ENCODE assay signal across 8 mouse cellular contexts in genomic region chr1:78657021-78657629, GRCm38 (mm10). TPM values are rescaled to one million over a fixed set of nuclear protein-coding genes. Genes with fewer than 3 reads are reported as not detected.
DNase-seq lines count a peak whose midpoint lies in the region; ATAC-seq and TF ChIP-seq lines count a peak whose summit lies in the region.

No protein-coding gene starts in this region.

- no peaks in the 10 kb centered on the region for H3K36me3 ChIP-seq in lung, embryonic 16.5 days (ENCODE audit: control insufficient read depth, insufficient read depth, low read length)
- H3K36me3 ChIP-seq in limb, embryonic 12.5 days, result no peaks in the 10 kb centered on the region

- H3K9ac ChIP-seq in lung, embryonic 16.5 days (ENCODE audit: low read length), result peak overlapping the region; percentile 68
- peak overlapping the region; percentile 54 for H3K9ac ChIP-seq in limb, embryonic 12.5 days (replicated peaks)

- H3K4me1 ChIP-seq in lung, embryonic 16.5 days (replicated peaks; ENCODE audit: control insufficient read depth, insufficient read depth, low read length), result peaks cover 15% of the 10 kb centered on the region
- H3K4me1 ChIP-seq in limb, embryonic 12.5 days (replicated peaks), result peaks cover 43% of the 10 kb centered on the region
- H3K4me1 ChIP-seq in olfactory bulb, adult 2 months (ENCODE audit: control insufficient read depth, insufficient read depth, low read length), result no peaks in the 10 kb centered on the region

- no peaks in the 10 kb centered on the region for H3K27me3 ChIP-seq in lung, embryonic 16.5 days (ENCODE audit: control insufficient read depth, insufficient read depth, low read depth, low read length)
- H3K27me3 ChIP-seq in limb, embryonic 12.5 days, result no peaks in the 10 kb centered on the region

- no peak for ATAC-seq in lung, embryonic 16.5 days (ENCODE audit: low read depth)
- no peak for ATAC-seq in limb, embryonic 12.5 days (ENCODE audit: insufficient number of reproducible peaks, insufficient read depth, low FRiP score, low TSS enrichment, low read depth)

- TF ChIP-seq CTCF in olfactory bulb, adult 2 months (IDR thresholded peaks at IDR 0.05; ENCODE audit: insufficient read depth, low read depth, low read length), result no peak

- H3K4me2 ChIP-seq in lung, embryonic 16.5 days (ENCODE audit: low read depth, low read length), result peak overlapping the region; percentile 79
- peak overlapping the region; percentile 72 for H3K4me2 ChIP-seq in limb, embryonic 12.5 days

- no peaks in the 10 kb centered on the region for H3K9me3 ChIP-seq in lung, embryonic 16.5 days (ENCODE audit: control insufficient read depth, low read length)
- no peaks in the 10 kb centered on the region for H3K9me3 ChIP-seq in limb, embryonic 12.5 days

- TF ChIP-seq POLR2A in olfactory bulb, adult 2 months (IDR thresholded peaks at IDR 0.05; ENCODE audit: insufficient read depth, low read depth, low read length), result no peak

- peak overlapping the region; percentile 94 for H3K4me3 ChIP-seq in lung, embryonic 16.5 days (ENCODE audit: low read length)
- peak overlapping the region; percentile 93 for H3K4me3 ChIP-seq in limb, embryonic 12.5 days (replicated peaks)
- peak overlapping the region; percentile 98 for H3K4me3 ChIP-seq in olfactory bulb, adult 2 months (ENCODE audit: insufficient read depth, low read depth, low read length)

- peak; percentile 10 for DNase-seq in cerebellum, adult 11-12 months
- no peak for DNase-seq in cerebellum, postnatal 10 days
- DNase-seq in lung, postnatal 10 days, result no peak
- no peak for DNase-seq in gastrocnemius, postnatal 10 days
- DNase-seq in cerebellum, adult 8-10 months, result no peak

- H3K27ac ChIP-seq in lung, embryonic 16.5 days (ENCODE audit: low read length), result peak overlapping the region; percentile 67
- peak overlapping the region; percentile 98 for H3K27ac ChIP-seq in limb, embryonic 12.5 days
- H3K27ac ChIP-seq in olfactory bulb, adult 2 months (ENCODE audit: insufficient read depth, low read depth, low read length), result peak overlapping the region; percentile 64

- WGBS in lung, embryonic 16.5 days, result 25% methylated on average over 22 of the region's 22 CpGs
- WGBS in limb, embryonic 12.5 days, result 27% methylated on average over 22 of the region's 22 CpGs
- WGBS in olfactory bulb, adult 2 months, result 26% methylated on average over 22 of the region's 22 CpGs

RNA-seq across cellular contexts. Expression of gene Acsl3, which starts 0.5 kb away (rescaled TPM):
- 38.5 and 40.7 TPM in 2 replicates for polyA plus RNA-seq in lung, embryonic 16.5 days (2015; fragmentation: Nextera tagmentation; extraction: Ambion mirVana)
- 78.8 and 88.2 TPM in 2 replicates for polyA plus RNA-seq in limb, embryonic 12.5 days (2016; fragmentation: Nextera tagmentation; extraction: Ambion mirVana)
- 297 TPM in 1 of 2 replicates, not detected in the other for polyA plus RNA-seq in olfactory bulb, adult 2 months (2012; ENCODE audit: insufficient read depth, insufficient read length, low replicate concordance, missing spikeins)
- total RNA-seq in gastrocnemius, postnatal 10 days (2021), result 10 to 100 TPM; 11.3 to 14.1 TPM

RNA-seq across cellular contexts. Expression of gene Utp14b, which starts 0.7 kb away (rescaled TPM):
- 2.8 and 3.1 TPM in 2 replicates for polyA plus RNA-seq in lung, embryonic 16.5 days (2015; fragmentation: Nextera tagmentation; extraction: Ambion mirVana)
- 4.1 and 5.0 TPM in 2 replicates for polyA plus RNA-seq in limb, embryonic 12.5 days (2016; fragmentation: Nextera tagmentation; extraction: Ambion mirVana)
- not detected in 2 replicates for polyA plus RNA-seq in olfactory bulb, adult 2 months (2012; ENCODE audit: insufficient read depth, insufficient read length, low replicate concordance, missing spikeins)
- total RNA-seq in gastrocnemius, postnatal 10 days (2021), result 1 to 10 TPM; 2.6 to 3.9 TPM
